Mouse (Mus musculus): ENCODE measurements at regions not wholly inside any gene's neighbourhood (a gene's known extent, or its start where the extent isn't known, plus 50 kb on each side); places are given as distances from the start of the nearest gene placed in this dataset.

- DNase-seq: peak; percentile 95 to 96
Observed at GRCm38 (mm10) chr7:123907946-123908840, 74.5 kb upstream of the Hs3st4 start.

- peak; percentile 47 to 74 for DNase-seq
Observed at GRCm38 (mm10) chr7:123921461-123921860, 61.2 kb upstream of the Hs3st4 start.

GRCm38 (mm10) chr7:123932486-123932885 is 50.2 kb upstream of the Hs3st4 start:
- DNase-seq: no peak
